Mouse (Mus musculus) neutrophil, adult 59 days (primary cell): ENCODE measurements around the gene Ano2. TPM values are rescaled to one million over a fixed set of nuclear protein-coding genes. Genes with fewer than 3 reads are reported as not detected.

Experiments
- total RNA-seq, 2 experiments: library from RNA; stranded (reverse); gene quantifications; 1 replicate in 1 of 2; 2 replicates in 1 of 2; pipeline ENCODE4 v1.2.4; 2023

The Ano2 gene
- total RNA-seq: not detected

GRCm38 (mm10) chr6:125690057-125690703, at the start of gene Ano2:
Gene Ano2, plus strand, starts transcription at chr6:125690419.

Other genes starting within 250 kb of the Ano2 start
- gene Cd9, start 195.6 kb upstream of the Ano2 start, total RNA-seq: 100 to 1,000 TPM; 257 to 264 TPM
- gene Vwf, start 143.6 kb upstream of the Ano2 start, total RNA-seq: 1 to 10 TPM; 4.4 to 4.8 TPM